Mouse (Mus musculus) forebrain, postnatal 0 days (tissue): ENCODE results near the gene Defb47. TPM values are rescaled to one million over a fixed set of nuclear protein-coding genes. Genes with fewer than 3 reads are reported as not detected.

Experiments
- ATAC-seq: fragments of 200-750 bp; cut with Nextera tagmentation; 2 replicates; pipeline ENCODE4 v1.8.0; 2017; ENCODE audit warnings: mild to moderate bottlenecking, moderate library complexity
- DNase-seq: peaks from one replicate; pipeline ENCODE4 v3.0.0-alpha.2; 2015
- H3K27ac ChIP-seq: fragments of 300-500 bp; sonication (generic); 2 replicates; pipeline ENCODE4 v1.5.1; 2014; ENCODE audit warnings: low read depth, mild to moderate bottlenecking, antibody characterized with exemption, low read length, moderate library complexity, mixed read lengths
- H3K27me3 ChIP-seq: fragments of 300-500 bp; sonication (generic); 2 replicates; pipeline ENCODE4 v1.6.1; 2014; ENCODE audit warnings: mild to moderate bottlenecking, low read length, mixed read lengths; ENCODE audit not compliant: insufficient read depth
- H3K36me3 ChIP-seq: fragments of 300-500 bp; sonication (generic); 2 replicates; pipeline ENCODE4 v1.6.1; 2014; ENCODE audit warnings: mild to moderate bottlenecking, moderate library complexity; ENCODE audit not compliant: insufficient read depth
- H3K4me1 ChIP-seq: fragments of 300-500 bp; sonication (generic); 2 replicates; pipeline ENCODE4 v1.6.1; 2014; ENCODE audit warnings: antibody characterized with exemption; ENCODE audit not compliant: insufficient read depth
- H3K4me2 ChIP-seq: fragments of 300-500 bp; sonication (generic); 2 replicates; pipeline ENCODE4 v1.6.1; 2014; ENCODE audit warnings: low read depth, mild to moderate bottlenecking, moderate library complexity
- H3K4me3 ChIP-seq: fragments of 300-500 bp; sonication (generic); 2 replicates; pipeline ENCODE4 v1.5.1; 2014; ENCODE audit warnings: low read depth, low read length, mixed read lengths
- H3K9ac ChIP-seq: fragments of 300-500 bp; sonication (generic); 2 replicates; pipeline ENCODE4 v1.6.1; 2014; ENCODE audit warnings: mild to moderate bottlenecking
- H3K9me3 ChIP-seq: fragments of 300-500 bp; sonication (generic); 2 replicates; pipeline ENCODE4 v1.6.1; 2016; ENCODE audit warnings: low read length
- CTCF ChIP-seq: sonication (generic); IDR thresholded peaks from 2 replicates; pipeline ENCODE4 v1.5.1; 2016; ENCODE audit warnings: antibody characterized with exemption, control low read depth, low read depth
- WGBS: fragments of 180-500 bp; shearing (Covaris S2); extraction: QIAGEN DNeasy Blood & Tissue Kit; methylation state at CpG from one replicate; pipeline ENCODE4 v1.1.7; 2014; 5-methylcytosine and 5-hydroxymethylcytosine counted together
- polyA plus RNA-seq: library from polyadenylated mRNA; unstranded; fragments of >200 nt; fragmentation: Nextera tagmentation; extraction: Ambion mirVana; gene quantifications from 2 replicates; pipeline ENCODE4 v1.2.1, GENCODE M21; 2015
- total RNA-seq: library from RNA; depleted of rRNA; stranded (reverse); fragments of >200 nt; gene quantifications from 2 replicates; pipeline ENCODE4 v1.2.3, GENCODE M21; 2014; rRNA removed

Defb47 gene
- total and polyA plus RNA-seq, 2 experiments from 2014 or later, result not detected

DNA sequence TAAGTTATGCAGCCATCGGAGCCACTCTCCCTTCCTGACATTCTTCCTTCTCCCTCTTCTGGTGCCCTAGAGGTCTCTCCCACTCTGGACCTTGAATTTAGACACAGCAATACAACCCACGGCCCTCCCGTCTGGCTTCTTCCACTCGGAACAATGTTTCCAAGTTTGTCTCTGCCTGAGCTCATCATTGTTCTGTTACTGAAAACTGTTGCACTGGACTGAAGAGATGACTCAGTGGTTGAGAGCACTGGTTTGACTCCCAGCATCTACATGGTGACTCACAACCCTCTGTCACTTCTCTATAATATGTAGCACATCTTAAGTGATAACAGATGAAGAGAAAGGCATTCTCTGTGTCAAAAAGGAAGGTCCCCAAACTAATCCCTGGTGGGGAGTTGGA, 16.8 kb downstream of the Defb47 start:
- Histone ChIP-seq H3K4me3 (no peak overlapping the region), H3K4me1 (no peaks in the 10 kb centered on the region), H3K36me3 (no peaks in the 10 kb centered on the region), H3K27me3 (no peaks in the 10 kb centered on the region), H3K4me2 (no peak overlapping the region), H3K9ac (no peak overlapping the region), H3K9me3 (no peaks in the 10 kb centered on the region), H3K27ac (no peak overlapping the region)
- ATAC-seq, result no peak
- no peak for DNase-seq
- TF ChIP-seq CTCF, result no peak
- WGBS, result 86% methylated on average over 4 of the region's 4 CpGs

DNA sequence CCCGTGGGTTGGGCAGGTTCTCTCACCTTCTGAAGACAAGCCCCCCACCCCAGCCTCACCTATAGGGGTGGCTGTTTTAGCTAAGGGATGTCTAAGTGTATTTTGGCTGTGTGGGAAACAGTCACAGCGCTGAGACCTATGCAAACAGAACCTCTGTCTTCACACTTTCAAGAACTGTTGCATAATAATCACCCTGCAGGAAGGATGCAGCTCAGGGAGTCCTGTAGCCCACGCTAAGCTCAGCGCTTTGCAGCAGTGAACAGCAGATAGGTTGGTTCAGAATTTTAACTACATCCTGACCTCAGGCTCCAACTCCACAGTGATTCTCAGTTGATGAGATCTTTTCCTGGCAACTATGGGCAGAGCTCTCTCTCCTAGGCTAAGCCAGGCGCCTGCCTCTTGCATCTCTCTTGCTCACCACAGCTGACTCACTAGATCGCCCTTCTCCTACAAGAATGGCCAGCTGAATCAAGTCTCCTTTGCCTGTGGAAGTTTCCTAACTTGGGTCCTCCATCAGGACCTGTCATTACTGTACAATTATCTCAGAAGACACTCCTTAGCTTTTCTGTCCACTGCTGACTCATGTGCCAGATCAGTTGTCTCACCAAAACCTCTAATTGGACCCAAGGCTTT, 22.8 kb downstream of the Defb47 start:
- Histone ChIP-seq H3K4me1 (no peaks in the 10 kb centered on the region), H3K9me3 (no peaks in the 10 kb centered on the region), H3K36me3 (no peaks in the 10 kb centered on the region), H3K9ac (no peak overlapping the region), H3K27ac (no peak overlapping the region), H3K27me3 (no peaks in the 10 kb centered on the region), H3K4me3 (no peak overlapping the region), H3K4me2 (no peak overlapping the region)
- no peak for DNase-seq
- no peak for ATAC-seq
- 60% methylated on average over 6 of the region's 6 CpGs for WGBS
- TF ChIP-seq CTCF, result no peak

DNA sequence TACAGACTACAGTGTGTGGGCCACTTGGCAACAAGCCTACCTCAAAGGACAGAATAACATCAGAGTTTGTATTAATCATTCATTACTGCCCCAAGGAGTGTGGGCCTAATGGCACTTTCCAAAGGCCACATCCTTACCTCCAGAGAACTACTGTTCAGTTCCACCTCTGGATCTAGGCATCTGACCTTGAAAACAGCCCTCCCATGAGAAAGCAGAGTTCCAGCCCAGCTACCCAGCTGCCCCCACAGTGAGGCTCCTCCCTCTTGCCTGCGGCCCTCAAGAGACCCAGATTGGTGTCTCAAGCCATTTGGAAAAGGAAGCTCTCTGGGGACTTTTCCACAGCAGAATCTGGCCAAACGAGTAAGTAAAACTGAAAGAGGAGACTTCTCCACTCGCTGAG, 48.8 kb downstream of the Defb47 start, which contains the start of gene Defb42:
Defb42 (plus strand) TSS at position 301 of the 400 bp plus-strand sequence.
- Histone ChIP-seq H3K36me3 (no peaks in the 10 kb centered on the region), H3K4me1 (no peaks in the 10 kb centered on the region), H3K9me3 (no peaks in the 10 kb centered on the region), H3K27ac (no peak within 1 kb of the TSS), H3K27me3 (no peaks in the 10 kb centered on the region), H3K4me3 (no peak within 1 kb of the TSS), H3K9ac (no peak within 1 kb of the TSS), H3K4me2 (no peak within 1 kb of the TSS)
- TF ChIP-seq CTCF, result no peak
- DNase-seq, result no peak
- ATAC-seq, result no peak
- WGBS, result 75% methylated on average over 3 of the region's 3 CpGs

DNA sequence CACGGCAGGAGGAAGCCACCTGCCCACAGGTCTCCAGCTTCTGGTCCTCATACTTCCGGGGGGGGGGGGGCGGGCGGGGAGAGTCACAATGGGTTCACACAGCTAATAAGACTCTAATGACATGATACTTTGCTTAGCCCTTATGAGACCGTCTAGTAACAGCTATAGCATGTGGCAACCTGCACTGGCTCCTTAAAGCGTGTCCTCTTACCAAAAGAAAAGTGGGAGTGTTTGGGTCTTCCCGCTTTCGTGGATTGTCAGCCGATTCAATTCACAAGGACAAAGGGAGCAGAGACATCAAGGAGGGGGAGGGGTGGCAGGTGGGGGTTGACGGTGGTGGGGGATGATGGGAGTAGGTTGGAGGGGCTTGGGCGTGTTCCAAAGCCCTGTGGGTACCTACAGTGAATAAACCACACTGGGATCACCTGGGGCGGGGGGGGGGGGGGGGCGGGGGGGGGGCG, 52.1 kb downstream of the Defb47 start, which contains the start of gene Defb30:
Defb30 (minus strand) TSS at position 51 of the 461 bp plus-strand sequence.
- Histone ChIP-seq H3K4me3 (no peak within 1 kb of the TSS), H3K36me3 (no peaks in the 10 kb centered on the region), H3K9ac (no peak within 1 kb of the TSS), H3K4me1 (no peaks in the 10 kb centered on the region), H3K27ac (no peak within 1 kb of the TSS), H3K27me3 (no peaks in the 10 kb centered on the region), H3K9me3 (no peaks in the 10 kb centered on the region), H3K4me2 (no peak within 1 kb of the TSS)
- DNase-seq, result no peak
- WGBS, result 69% methylated on average over 11 of the region's 14 CpGs
- no peak for TF ChIP-seq CTCF
- ATAC-seq, result no peak

Other genes starting within 250 kb of the Defb47 start
- 20.3 and 25.4 TPM in 2 replicates for gene Ints6, start 236.9 kb upstream of the Defb47 start, total RNA-seq
- 4.3 and 9.1 TPM in 2 replicates for gene Ints6, start 236.9 kb upstream of the Defb47 start, polyA plus RNA-seq
- 14.6 and 18.4 TPM in 2 replicates for gene Wdfy2, start 160.4 kb upstream of the Defb47 start, total RNA-seq
- 2.4 and 3.6 TPM in 2 replicates for gene Wdfy2, start 160.4 kb upstream of the Defb47 start, polyA plus RNA-seq
- not detected in 2 replicates for gene Defb48, start 13.6 kb upstream of the Defb47 start, total RNA-seq
- not detected in 2 replicates for gene Defb48, start 13.6 kb upstream of the Defb47 start, polyA plus RNA-seq
- gene Defb43, start 13.7 kb downstream of the Defb47 start, total RNA-seq, result not detected in 2 replicates
- not detected in 2 replicates for gene Defb43, start 13.7 kb downstream of the Defb47 start, polyA plus RNA-seq
- gene Defb42, start 48.9 kb downstream of the Defb47 start, total RNA-seq, result 0.14 TPM in 1 of 2 replicates, not detected in the other
- gene Defb42, start 48.9 kb downstream of the Defb47 start, polyA plus RNA-seq, result 0.10 TPM in 1 of 2 replicates, not detected in the other
- gene Defb30, start 51.9 kb downstream of the Defb47 start, total RNA-seq, result not detected in 2 replicates
- gene Defb30, start 51.9 kb downstream of the Defb47 start, polyA plus RNA-seq, result not detected in 2 replicates